Mouse (Mus musculus) ES-Bruce4 (cell line): ENCODE results near the gene Nr1h3. TPM values are rescaled to one million over a fixed set of nuclear protein-coding genes. Genes with fewer than 3 reads are reported as not detected.
"Not testable (repeated sequence)": the region's sequence is repeated elsewhere in the genome, so short reads cannot be mapped to it uniquely, and the experiment has no call there.

Experiments
- H3K27ac ChIP-seq: 2 replicates; pipeline ENCODE4 v1.5.1; 2012; ENCODE audit warnings: low read length, inconsistent platforms; ENCODE audit not compliant: insufficient read depth
- H3K27me3 ChIP-seq: 2 replicates; pipeline ENCODE4 v1.6.1; 2012; ENCODE audit warnings: mild to moderate bottlenecking, low read length, inconsistent platforms; ENCODE audit not compliant: control insufficient read depth, poor library complexity, insufficient read depth, severe bottlenecking
- H3K36me3 ChIP-seq: 2 replicates; pipeline ENCODE4 v1.6.1; 2012; ENCODE audit warnings: inconsistent platforms, mild to moderate bottlenecking, low read length, moderate library complexity; ENCODE audit not compliant: control insufficient read depth, poor library complexity, insufficient read depth, severe bottlenecking
- H3K4me1 ChIP-seq: one replicate; pipeline ENCODE4 v1.8.1; 2011; ENCODE audit warnings: low read length; ENCODE audit not compliant: control insufficient read depth, insufficient read depth
- H3K4me3 ChIP-seq: 2 replicates; pipeline ENCODE4 v1.5.1; 2011; ENCODE audit warnings: low read depth, mild to moderate bottlenecking, low read length
- H3K9ac ChIP-seq: 2 replicates; pipeline ENCODE4 v1.6.1; 2012; ENCODE audit warnings: low read depth, mild to moderate bottlenecking, inconsistent platforms; ENCODE audit not compliant: poor library complexity, severe bottlenecking
- H3K9me3 ChIP-seq: replicated peaks from 2 replicates; pipeline ENCODE4 v1.6.1; 2012; ENCODE audit warnings: mild to moderate bottlenecking, low read length, inconsistent platforms; ENCODE audit not compliant: control insufficient read depth, poor library complexity, insufficient read depth, severe bottlenecking
- CTCF ChIP-seq: IDR thresholded peaks from one replicate; pipeline ENCODE4 v1.8.1; 2011; ENCODE audit warnings: low read depth, low read length
- EP300 ChIP-seq: IDR thresholded peaks from 2 replicates; pipeline ENCODE4 v1.6.1; 2011; ENCODE audit warnings: low read depth, low read length; ENCODE audit not compliant: insufficient read depth
- POLR2A ChIP-seq: IDR thresholded peaks from one replicate; pipeline ENCODE4 v1.8.1; 2011; ENCODE audit warnings: low read length; ENCODE audit not compliant: insufficient read depth
- polyA plus RNA-seq: library from polyadenylated mRNA; stranded (reverse); fragments of >200 nt; gene quantifications from 2 replicates; pipeline ENCODE4 v1.2.4, GENCODE M21; 2011; ENCODE audit warnings: low read depth; ENCODE audit not compliant: missing spikeins, insufficient read depth, insufficient read length

Gene Nr1h3
- polyA plus RNA-seq, 1 experiment = not detected

GRCm38 (mm10) chr2:91237511-91238080, 35.0 kb upstream of the Nr1h3 start:
- H3K4me3 ChIP-seq = peak overlapping the region; percentile 94
- H3K4me1 ChIP-seq, H3K36me3 ChIP-seq, H3K27me3 ChIP-seq, H3K9me3 ChIP-seq: not testable (repeated sequence)
- peak; percentile 8 for TF ChIP-seq CTCF
- peak overlapping the region; percentile 98 for H3K27ac ChIP-seq
- H3K9ac ChIP-seq = peak overlapping the region; percentile 60

DNA sequence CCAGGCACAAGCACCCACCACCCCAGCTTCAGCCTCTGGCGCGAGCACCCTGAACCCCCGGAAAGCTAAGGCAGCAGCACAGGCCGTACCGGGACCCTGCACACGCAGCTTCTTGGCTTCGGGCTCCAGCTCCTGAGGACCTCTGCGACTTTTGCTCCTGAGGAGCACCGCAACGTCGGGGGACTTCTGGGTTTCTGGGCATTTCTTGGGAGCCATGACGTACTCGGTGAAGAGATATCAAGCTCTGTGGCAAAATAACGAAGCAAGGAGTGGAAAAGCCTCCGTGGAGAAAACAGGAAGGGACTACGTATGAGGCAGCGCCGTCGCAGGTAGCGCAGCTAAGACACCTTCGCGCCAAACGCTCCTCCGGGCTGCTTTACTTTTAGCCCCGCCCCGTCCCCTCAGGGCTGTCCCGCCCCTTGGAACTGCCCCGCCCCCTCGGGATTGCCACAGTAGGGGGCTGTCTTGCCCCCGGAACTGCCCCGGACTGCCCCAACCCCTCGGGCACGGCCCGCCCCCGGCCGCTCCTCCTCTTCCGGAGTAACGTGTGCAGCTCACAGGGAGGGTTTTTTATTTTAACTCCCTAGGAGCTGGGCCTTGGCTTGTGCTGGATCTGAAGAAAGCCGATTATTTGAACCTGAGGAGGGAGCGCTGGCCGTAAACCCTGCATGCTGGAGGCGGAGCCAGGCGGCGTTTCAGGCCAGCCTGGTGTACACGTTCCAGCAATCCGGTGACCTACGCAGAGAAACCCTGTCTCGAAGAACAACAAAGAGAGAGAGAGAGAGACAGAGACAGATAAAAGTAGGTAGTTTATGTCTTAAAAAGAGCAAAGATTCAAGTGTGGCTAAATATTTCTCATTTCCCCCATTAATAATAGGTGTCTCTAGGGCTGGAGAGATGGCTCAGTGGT, 34.2 kb upstream of the Nr1h3 start, which contains the start of gene Ddb2:
Gene Ddb2 (minus strand): TSS at position 382 of the 910 bp plus-strand sequence.
- Histone ChIP-seq H3K27ac (peak within 1 kb of the TSS; percentile 98), H3K4me1 (no peaks in the 10 kb centered on the region), H3K27me3 (no peaks in the 10 kb centered on the region), H3K4me3 (peak within 1 kb of the TSS; percentile 94), H3K36me3 (peaks cover 2% of the 10 kb centered on the region; the same call in 1 of the 2 replicates), H3K9ac (peak within 1 kb of the TSS; percentile 60), H3K9me3 (no peaks in the 10 kb centered on the region)
- TF ChIP-seq EP300 (0 out of 2 replicates have a peak, but pooled peaks have one; percentile 5), CTCF (no peak), POLR2A (peak; percentile 78)

GRCm38 (mm10) chr2:91229735-91230134, 27.1 kb upstream of the Nr1h3 start:
- no peaks in the 10 kb centered on the region for H3K27me3 ChIP-seq
- H3K27ac ChIP-seq = no peak overlapping the region
- no peak overlapping the region for H3K4me3 ChIP-seq
- TF ChIP-seq POLR2A (no peak), EP300 (no peak), CTCF (no peak)
- H3K9me3 ChIP-seq = no peaks in the 10 kb centered on the region
- no peak overlapping the region for H3K9ac ChIP-seq
- no peaks in the 10 kb centered on the region for H3K4me1 ChIP-seq
- H3K36me3 ChIP-seq = peaks cover 2% of the 10 kb centered on the region; the same call in 1 of the 2 replicates

- Histone ChIP-seq H3K4me1 (peaks cover 4% of the 10 kb centered on the region), H3K36me3 (no peaks in the 10 kb centered on the region; the same call in 1 of the 2 replicates)
- TF ChIP-seq EP300 = no peak
- no peak for TF ChIP-seq POLR2A
- no peak for TF ChIP-seq CTCF
Observed at GRCm38 (mm10) chr2:91223614-91224013, 21.0 kb upstream of the Nr1h3 start.

GRCm38 (mm10) chr2:91220501-91220900, 17.9 kb upstream of the Nr1h3 start:
- H3K4me3 ChIP-seq = no peak overlapping the region
- no peak overlapping the region for H3K9ac ChIP-seq
- TF ChIP-seq CTCF = no peak
- no peak for TF ChIP-seq POLR2A
- no peak for TF ChIP-seq EP300
- peaks cover 4% of the 10 kb centered on the region for H3K4me1 ChIP-seq
- H3K27me3 ChIP-seq = no peaks in the 10 kb centered on the region
- no peaks in the 10 kb centered on the region; the same call in 1 of the 2 replicates for H3K36me3 ChIP-seq
- H3K9me3 ChIP-seq = no peaks in the 10 kb centered on the region
- H3K27ac ChIP-seq = peak overlapping the region; percentile 25; the same call in 1 of the 2 replicates

More at GRCm38 (mm10) chr2:91223614-91224013, 21.0 kb upstream of the Nr1h3 start:
- Histone ChIP-seq H3K27ac (no peak overlapping the region), H3K4me3 (no peak overlapping the region), H3K9me3 (no peaks in the 10 kb centered on the region), H3K9ac (no peak overlapping the region), H3K27me3 (no peaks in the 10 kb centered on the region)

GRCm38 (mm10) chr2:91217032-91217431, 14.4 kb upstream of the Nr1h3 start:
- TF ChIP-seq POLR2A (no peak), EP300 (no peak), CTCF (no peak)

More at GRCm38 (mm10) chr2:91217032-91217431, 14.4 kb upstream of the Nr1h3 start:
- H3K9ac ChIP-seq = no peak overlapping the region
- no peak overlapping the region for H3K27ac ChIP-seq
- H3K4me1 ChIP-seq = peaks cover 4% of the 10 kb centered on the region
- H3K9me3 ChIP-seq = no peaks in the 10 kb centered on the region
- H3K36me3 ChIP-seq = peaks cover 7% of the 10 kb centered on the region
- no peaks in the 10 kb centered on the region for H3K27me3 ChIP-seq
- H3K4me3 ChIP-seq = no peak overlapping the region
